8 mouse cellular contexts compared by ENCODE assay signal in genomic region chr16:37584218-37585035, GRCm38 (mm10). TPM values are rescaled to one million over a fixed set of nuclear protein-coding genes. Genes with fewer than 3 reads are reported as not detected.
DNase-seq lines count a peak whose midpoint lies in the region; ATAC-seq and TF ChIP-seq lines count a peak whose summit lies in the region.

No protein-coding gene starts in this region.

- TF ChIP-seq POLR2A in liver, adult 2 months (IDR thresholded peaks at IDR 0.05; ENCODE audit: extremely low read depth, insufficient read depth, low read length) = 0 out of 2 replicates have a peak, but pooled peaks have one; percentile 4

- peak overlapping the region; percentile 56 for H3K4me2 ChIP-seq in embryonic facial prominence, embryonic 12.5 days (replicated peaks)
- peak overlapping the region; percentile 76 for H3K4me2 ChIP-seq in heart, embryonic 12.5 days
- peak overlapping the region; percentile 64 for H3K4me2 ChIP-seq in kidney, embryonic 16.5 days (replicated peaks; ENCODE audit: low read depth, low read length)
- H3K4me2 ChIP-seq in neural tube, embryonic 14.5 days (ENCODE audit: low read depth, low read length) = peak overlapping the region; percentile 45

- H3K79me2 ChIP-seq in liver, adult 2 months (ENCODE audit: control insufficient read depth, insufficient read depth, low read length) = peaks cover 20% of the 10 kb centered on the region; the same call in 1 of the 2 replicates

- no peak for TF ChIP-seq CTCF in liver, adult 2 months (IDR thresholded peaks at IDR 0.05; ENCODE audit: low read depth, low read length)

- H3K36me3 ChIP-seq in embryonic facial prominence, embryonic 12.5 days = no peaks in the 10 kb centered on the region
- no peaks in the 10 kb centered on the region for H3K36me3 ChIP-seq in heart, embryonic 12.5 days
- H3K36me3 ChIP-seq in kidney, embryonic 16.5 days (ENCODE audit: insufficient read depth, low read length) = no peaks in the 10 kb centered on the region
- peaks cover 36% of the 10 kb centered on the region for H3K36me3 ChIP-seq in liver, adult 2 months (ENCODE audit: control insufficient read depth, insufficient read depth, low read length)
- no peaks in the 10 kb centered on the region for H3K36me3 ChIP-seq in neural tube, embryonic 14.5 days (ENCODE audit: control insufficient read depth, insufficient read depth, low read length)

- peak; percentile 49 to 61 for DNase-seq in left cerebral cortex, adult 18-20 months (ENCODE audit: low spot score in 2 of 2)
- DNase-seq in left cerebral cortex, adult 11 months (ENCODE audit: low spot score) = no peak
- DNase-seq in liver, adult 2 months (ENCODE audit: extremely low read depth, low read depth, low spot score) = peak; percentile 85
- no peak for DNase-seq in T-cell, adult 2 months (ENCODE audit: low spot score)

- peak overlapping the region; percentile 23 for H3K4me3 ChIP-seq in embryonic facial prominence, embryonic 12.5 days
- peak overlapping the region; percentile 42 for H3K4me3 ChIP-seq in heart, embryonic 12.5 days
- peak overlapping the region; percentile 43 for H3K4me3 ChIP-seq in kidney, embryonic 16.5 days (ENCODE audit: low read length)
- H3K4me3 ChIP-seq in liver, adult 2 months (ENCODE audit: insufficient read depth, low read depth, low read length) = peak overlapping the region; percentile 44
- H3K4me3 ChIP-seq in neural tube, embryonic 14.5 days (ENCODE audit: low read depth, low read length) = peak overlapping the region; percentile 16; the same call in 1 of the 2 replicates

- peak; percentile 32; the same call in 1 of the 2 replicates for ATAC-seq in embryonic facial prominence, embryonic 12.5 days (ENCODE audit: insufficient number of reproducible peaks, insufficient read depth, low FRiP score, low TSS enrichment)
- no peak; the same call in 1 of the 2 replicates for ATAC-seq in heart, embryonic 12.5 days (ENCODE audit: insufficient number of reproducible peaks, low FRiP score)
- ATAC-seq in kidney, embryonic 16.5 days (ENCODE audit: low FRiP score, low TSS enrichment) = peak; percentile 91
- peak; percentile 85 for ATAC-seq in neural tube, embryonic 14.5 days (ENCODE audit: low read depth)

- H3K4me1 ChIP-seq in embryonic facial prominence, embryonic 12.5 days = peaks cover 12% of the 10 kb centered on the region
- H3K4me1 ChIP-seq in heart, embryonic 12.5 days (replicated peaks) = peaks cover 13% of the 10 kb centered on the region
- peaks cover 17% of the 10 kb centered on the region for H3K4me1 ChIP-seq in kidney, embryonic 16.5 days (ENCODE audit: insufficient read depth, low read length)
- peaks cover 10% of the 10 kb centered on the region for H3K4me1 ChIP-seq in liver, adult 2 months (ENCODE audit: control insufficient read depth, insufficient read depth, low read length)
- peaks cover 4% of the 10 kb centered on the region for H3K4me1 ChIP-seq in neural tube, embryonic 14.5 days (ENCODE audit: control insufficient read depth, insufficient read depth, low read length)

- H3K27ac ChIP-seq in embryonic facial prominence, embryonic 12.5 days = peak overlapping the region; percentile 26; the same call in 1 of the 2 replicates
- H3K27ac ChIP-seq in heart, embryonic 12.5 days (ENCODE audit: poor library complexity, severe bottlenecking) = peak overlapping the region; percentile 32
- peak overlapping the region; percentile 89 for H3K27ac ChIP-seq in kidney, embryonic 16.5 days (ENCODE audit: low read length)
- H3K27ac ChIP-seq in liver, adult 2 months (replicated peaks; ENCODE audit: insufficient read depth, low read depth, low read length) = peak overlapping the region; percentile 99
- H3K27ac ChIP-seq in neural tube, embryonic 14.5 days (ENCODE audit: low read depth, low read length) = peak overlapping the region; percentile 92

- no peak overlapping the region for H3K9ac ChIP-seq in embryonic facial prominence, embryonic 12.5 days
- peak overlapping the region; percentile 53; the same call in 1 of the 2 replicates for H3K9ac ChIP-seq in heart, embryonic 12.5 days
- H3K9ac ChIP-seq in kidney, embryonic 16.5 days (replicated peaks; ENCODE audit: low read length) = peak overlapping the region; percentile 63
- peak overlapping the region; percentile 83 for H3K9ac ChIP-seq in liver, adult 2 months (ENCODE audit: low read depth, low read length)
- peak overlapping the region; percentile 46 for H3K9ac ChIP-seq in neural tube, embryonic 14.5 days (replicated peaks; ENCODE audit: low read depth, low read length)

- H3K9me3 ChIP-seq in embryonic facial prominence, embryonic 12.5 days = no peaks in the 10 kb centered on the region
- no peaks in the 10 kb centered on the region for H3K9me3 ChIP-seq in heart, embryonic 12.5 days (replicated peaks)
- H3K9me3 ChIP-seq in kidney, embryonic 16.5 days (ENCODE audit: low read length) = no peaks in the 10 kb centered on the region
- H3K9me3 ChIP-seq in neural tube, embryonic 14.5 days (ENCODE audit: control insufficient read depth, low read length) = no peaks in the 10 kb centered on the region

- 2% methylated on average over 25 of the region's 25 CpGs for WGBS in embryonic facial prominence, embryonic 12.5 days
- WGBS in heart, embryonic 12.5 days = 6% methylated on average over 25 of the region's 25 CpGs
- 5% methylated on average over 25 of the region's 25 CpGs for WGBS in kidney, embryonic 16.5 days
- WGBS in liver, adult 2 months = 4% methylated on average over 25 of the region's 25 CpGs
- 1% methylated on average over 25 of the region's 25 CpGs for WGBS in neural tube, embryonic 14.5 days

- no peaks in the 10 kb centered on the region for H3K27me3 ChIP-seq in embryonic facial prominence, embryonic 12.5 days
- no peaks in the 10 kb centered on the region for H3K27me3 ChIP-seq in heart, embryonic 12.5 days (replicated peaks)
- no peaks in the 10 kb centered on the region for H3K27me3 ChIP-seq in kidney, embryonic 16.5 days (ENCODE audit: insufficient read depth, low read length)
- no peaks in the 10 kb centered on the region for H3K27me3 ChIP-seq in liver, adult 2 months (ENCODE audit: control insufficient read depth, insufficient read depth, low read length)
- no peaks in the 10 kb centered on the region for H3K27me3 ChIP-seq in neural tube, embryonic 14.5 days (ENCODE audit: control insufficient read depth, insufficient read depth, low read length)

RNA-seq across cellular contexts. Expression of gene Hgd, which starts 4.5 kb away (rescaled TPM):
- not detected for total RNA-seq in left cerebral cortex, adult 18-20 months (2021)
- polyA plus RNA-seq in embryonic facial prominence, embryonic 12.5 days (2016; fragmentation: Nextera tagmentation; extraction: Ambion mirVana) = 0.22 and 0.25 TPM in 2 replicates
- polyA plus RNA-seq in heart, embryonic 12.5 days (2016; fragmentation: Nextera tagmentation; extraction: Ambion mirVana) = 0.43 and 0.49 TPM in 2 replicates
- polyA plus RNA-seq in kidney, embryonic 16.5 days (2015; fragmentation: Nextera tagmentation; extraction: Ambion mirVana) = 10.4 and 10.7 TPM in 2 replicates
- total RNA-seq in liver, adult 2 months (2014; rRNA removed) = 871 and 874 TPM in 2 replicates
- polyA plus RNA-seq in liver, adult 2 months (2012; rRNA removed) = 457 and 554 TPM in 2 replicates
- not detected in 2 replicates for polyA plus RNA-seq in neural tube, embryonic 14.5 days (2014; fragmentation: Nextera tagmentation; extraction: Ambion mirVana)

RNA-seq across cellular contexts. Expression of gene Rabl3, which starts 44.7 kb away (rescaled TPM):
- total RNA-seq in left cerebral cortex, adult 18-20 months (2021) = 1 to 10 TPM; 8.3 TPM
- 30.4 and 33.5 TPM in 2 replicates for polyA plus RNA-seq in embryonic facial prominence, embryonic 12.5 days (2016; fragmentation: Nextera tagmentation; extraction: Ambion mirVana)
- 33.8 and 34.5 TPM in 2 replicates for polyA plus RNA-seq in heart, embryonic 12.5 days (2016; fragmentation: Nextera tagmentation; extraction: Ambion mirVana)
- polyA plus RNA-seq in kidney, embryonic 16.5 days (2015; fragmentation: Nextera tagmentation; extraction: Ambion mirVana) = 24.7 and 25.3 TPM in 2 replicates
- total RNA-seq in liver, adult 2 months (2014; rRNA removed) = 10.4 and 10.7 TPM in 2 replicates
- 2.8 and 3.5 TPM in 2 replicates for polyA plus RNA-seq in liver, adult 2 months (2012; rRNA removed)
- 16.3 and 21.5 TPM in 2 replicates for polyA plus RNA-seq in neural tube, embryonic 14.5 days (2014; fragmentation: Nextera tagmentation; extraction: Ambion mirVana)

RNA-seq across cellular contexts. Expression of gene Gtf2e1, which starts 44.8 kb away (rescaled TPM):
- total RNA-seq in left cerebral cortex, adult 18-20 months (2021) = 10 to 100 TPM; 15.1 to 15.5 TPM
- polyA plus RNA-seq in embryonic facial prominence, embryonic 12.5 days (2016; fragmentation: Nextera tagmentation; extraction: Ambion mirVana) = 39.0 and 39.7 TPM in 2 replicates
- 25.9 and 28.5 TPM in 2 replicates for polyA plus RNA-seq in heart, embryonic 12.5 days (2016; fragmentation: Nextera tagmentation; extraction: Ambion mirVana)
- polyA plus RNA-seq in kidney, embryonic 16.5 days (2015; fragmentation: Nextera tagmentation; extraction: Ambion mirVana) = 26.4 and 29.0 TPM in 2 replicates
- 7.2 and 8.3 TPM in 2 replicates for total RNA-seq in liver, adult 2 months (2014; rRNA removed)
- 5.0 and 5.5 TPM in 2 replicates for polyA plus RNA-seq in liver, adult 2 months (2012; rRNA removed)
- 23.5 and 30.1 TPM in 2 replicates for polyA plus RNA-seq in neural tube, embryonic 14.5 days (2014; fragmentation: Nextera tagmentation; extraction: Ambion mirVana)

Comparison
In these comparisons a context has a peak if more than half of its experiments do, and no peak if none do; other contexts are left out.
1. DNase-seq: peak in left cerebral cortex, adult 18-20 months (2 of 2) and liver, adult 2 months (single experiment); none in left cerebral cortex, adult 11 months (single experiment) and T-cell, adult 2 months (single experiment).
2. H3K27ac ChIP-seq: peak in every context shown above with its lines; median percentile 99 in liver, adult 2 months; 92 in neural tube, embryonic 14.5 days; 89 in kidney, embryonic 16.5 days; 32 in heart, embryonic 12.5 days; 26 in embryonic facial prominence, embryonic 12.5 days.
3. RNA of gene Hgd, which starts 4.5 kb away (polyA plus RNA-seq): 457 to 554 TPM in liver, adult 2 months; 10.4 to 10.7 TPM in kidney, embryonic 16.5 days, 0.43 to 0.49 TPM in heart, embryonic 12.5 days, 0.22 to 0.25 TPM in embryonic facial prominence, embryonic 12.5 days and not detected in neural tube, embryonic 14.5 days; every median in the first group is over 10 times any median in the second.
4. Peak in every context shown above with its lines, with median percentiles within 50 percentile points of each other: H3K4me2 ChIP-seq and H3K4me3 ChIP-seq.